Mouse (Mus musculus) ES-E14 (cell line): ENCODE results near the gene Pdlim7. TPM values are rescaled to one million over a fixed set of nuclear protein-coding genes. Genes with fewer than 3 reads are reported as not detected.

Experiments used
- DNase-seq: peaks from one replicate; pipeline ENCODE4 v3.0.0-alpha.2; 2013; ENCODE audit warnings: low read depth, low spot score
- H3K27ac ChIP-seq: 2 replicates; pipeline ENCODE4 v1.5.1; 2012; ENCODE audit warnings: low read depth, mild to moderate bottlenecking, low read length, moderate library complexity, mixed read lengths; ENCODE audit not compliant: poor library complexity, insufficient read depth, severe bottlenecking
- H3K36me3 ChIP-seq: 2 replicates; pipeline ENCODE4 v1.6.1; 2012; ENCODE audit warnings: mild to moderate bottlenecking, low read length, moderate library complexity, mixed read lengths; ENCODE audit not compliant: control insufficient read depth, poor library complexity, insufficient read depth, severe bottlenecking
- H3K4me1 ChIP-seq, 2 experiments: fragments of 150-350 bp in 1 of 2; sonication (generic) in 1 of 2; 2 replicates each; pipeline ENCODE4 v1.6.1; 2012; ENCODE audit warnings: low read length in 2 of 2, mild to moderate bottlenecking in 1 of 2, mixed read lengths in 1 of 2; ENCODE audit not compliant: control insufficient read depth in 2 of 2, insufficient read depth in 2 of 2, poor library complexity in 1 of 2
- H3K4me3 ChIP-seq, 2 experiments: fragments of 150-350 bp in 1 of 2; sonication (generic) in 1 of 2; 2 replicates each; pipeline ENCODE4 v1.5.1; 2012; ENCODE audit warnings: low read length in 2 of 2, low read depth in 1 of 2, mild to moderate bottlenecking in 1 of 2, mixed read lengths in 1 of 2; ENCODE audit not compliant: insufficient read depth in 1 of 2, poor library complexity in 1 of 2, severe bottlenecking in 1 of 2
- H3K9ac ChIP-seq: 2 replicates; pipeline ENCODE4 v1.6.1; 2012; ENCODE audit warnings: low read depth, mild to moderate bottlenecking, low read length, mixed read lengths; ENCODE audit not compliant: poor library complexity, insufficient read depth, severe bottlenecking
- H3K9me3 ChIP-seq: fragments of 150-350 bp; sonication (generic); 2 replicates; pipeline ENCODE4 v1.6.1; 2012; ENCODE audit warnings: low read depth, mild to moderate bottlenecking, low read length; ENCODE audit not compliant: control insufficient read depth, insufficient read depth
- CHD2 ChIP-seq: IDR thresholded peaks from 2 replicates; pipeline ENCODE4 v1.6.1; 2014; ENCODE audit warnings: mild to moderate bottlenecking, low read depth, low read length, inconsistent platforms
- HCFC1 ChIP-seq: IDR thresholded peaks from 2 replicates; pipeline ENCODE4 v1.6.1; 2012; ENCODE audit warnings: low read length, inconsistent platforms, borderline replicate concordance; ENCODE audit not compliant: insufficient read depth
- MAFK ChIP-seq: IDR thresholded peaks from 2 replicates; pipeline ENCODE4 v1.6.1; 2014; ENCODE audit warnings: mild to moderate bottlenecking, low read depth, low read length, inconsistent platforms; ENCODE audit not compliant: insufficient read depth
- ZC3H11A ChIP-seq: IDR thresholded peaks from 2 replicates; pipeline ENCODE4 v1.6.1; 2012; ENCODE audit warnings: low read depth, mild to moderate bottlenecking, inconsistent platforms, low read length, borderline replicate concordance
- ZNF384 ChIP-seq: IDR thresholded peaks from 2 replicates; pipeline ENCODE4 v1.6.1; 2012; ENCODE audit warnings: low read depth, low read length, inconsistent platforms
- in situ Hi-C, 2 experiments: fragments of 600-800 bp; cut with MboI; formaldehyde crosslinking; loops; one replicate each; pipeline ENCODE4 v1.15.1; 2025; ENCODE audit warnings: low sequenced_read_pairs in 2 of 2, inconsistent platforms in 1 of 2; ENCODE audit not compliant: unreplicated experiment in 2 of 2
- total RNA-seq: library from RNA; depleted of rRNA; stranded (reverse); fragments of 300-350 nt; gene quantifications from 2 replicates; pipeline ENCODE4 v1.2.3, GENCODE M21; 2012

Pdlim7 gene
- total RNA-seq, 1 experiment = 58.2 TPM

GRCm38 (mm10) chr13:55487578-55488498 is 25.6 kb downstream of the Pdlim7 start, which contains the start of gene Dbn1:
Dbn1 (minus strand) TSS chr13:55488111.
- TF ChIP-seq ZC3H11A (no peak), ZNF384 (no peak), CHD2 (no peak), HCFC1 (no peak), MAFK (no peak)
- Histone ChIP-seq H3K9ac (peak within 1 kb of the TSS; percentile 79), H3K9me3 (no peaks in the 10 kb centered on the region), H3K4me1 (peaks cover 3 to 8% of the 10 kb centered on the region in 2 experiments; a peak in 2 of 4 replicates), H3K36me3 (no peaks in the 10 kb centered on the region), H3K27ac (no peak within 1 kb of the TSS), H3K4me3 (peak within 1 kb of the TSS; percentile 78 to 94)
- DNase-seq = no peak
- in situ Hi-C loops = no loop called here

GRCm38 (mm10) chr13:55486916-55487577 is 26.4 kb downstream of the Pdlim7 start:
- Histone ChIP-seq H3K4me3 (peak overlapping the region; percentile 78 to 94), H3K9me3 (no peaks in the 10 kb centered on the region), H3K36me3 (no peaks in the 10 kb centered on the region), H3K4me1 (peaks cover 3 to 8% of the 10 kb centered on the region in 2 experiments; a peak in 2 of 4 replicates), H3K9ac (peak overlapping the region; percentile 75), H3K27ac (no peak overlapping the region)
- TF ChIP-seq ZNF384 (no peak), HCFC1 (no peak), CHD2 (no peak), ZC3H11A (no peak)
- in situ Hi-C loops = no loop called here
- DNase-seq = no peak

- no peaks in the 10 kb centered on the region for H3K36me3 ChIP-seq
- peaks cover 3 to 12% of the 10 kb centered on the region in 2 experiments; a peak in 2 of 4 replicates for H3K4me1 ChIP-seq
- no peak overlapping the region for H3K9ac ChIP-seq
- in situ Hi-C loops = no loop called here
- no peaks in the 10 kb centered on the region for H3K9me3 ChIP-seq
- H3K4me3 ChIP-seq = peak overlapping the region in 1 of 2 experiments; percentile 78; a peak in 1 of 4 replicates
- no peak for DNase-seq
- H3K27ac ChIP-seq = no peak overlapping the region
- TF ChIP-seq HCFC1 = no peak
- no peak for TF ChIP-seq CHD2
- TF ChIP-seq ZC3H11A = no peak
- TF ChIP-seq MAFK = no peak
- TF ChIP-seq ZNF384 = no peak
Measured at GRCm38 (mm10) chr13:55486029-55486794, 27.3 kb downstream of the Pdlim7 start.

- no peak overlapping the region for H3K27ac ChIP-seq
- H3K4me3 ChIP-seq = no peak overlapping the region
- H3K9me3 ChIP-seq = no peaks in the 10 kb centered on the region
- no peak for DNase-seq
- TF ChIP-seq MAFK = no peak
- no peak for TF ChIP-seq ZNF384
- no peak for TF ChIP-seq CHD2
- no peak for TF ChIP-seq HCFC1
- no peak for TF ChIP-seq ZC3H11A
- H3K9ac ChIP-seq = no peak overlapping the region
- peaks cover 3 to 10% of the 10 kb centered on the region in 2 experiments; a peak in 2 of 4 replicates for H3K4me1 ChIP-seq
- in situ Hi-C loops = no loop called here
- H3K36me3 ChIP-seq = no peaks in the 10 kb centered on the region
Measured at GRCm38 (mm10) chr13:55484520-55485088, 28.9 kb downstream of the Pdlim7 start.
